Mouse (Mus musculus) kidney, embryonic 15.5 days (tissue): ENCODE data around the gene Cpa1. TPM values are rescaled to one million over a fixed set of nuclear protein-coding genes. Genes with fewer than 3 reads are reported as not detected.

Experiments
- ATAC-seq: fragments of 200-750 bp; cut with Nextera tagmentation; replicated peaks from 2 replicates; pipeline ENCODE4 v1.8.0; 2017; ENCODE audit warnings: moderate TSS enrichment; ENCODE audit not compliant: low FRiP score
- H3K27ac ChIP-seq: fragments of 300-500 bp; sonication (generic); 2 replicates; pipeline ENCODE4 v1.5.1; 2015; ENCODE audit warnings: mild to moderate bottlenecking, inconsistent platforms
- H3K27me3 ChIP-seq: fragments of 300-500 bp; sonication (generic); 2 replicates; pipeline ENCODE4 v1.6.1; 2015; ENCODE audit warnings: inconsistent platforms
- H3K36me3 ChIP-seq: fragments of 300-500 bp; sonication (generic); 2 replicates; pipeline ENCODE4 v1.6.1; 2015; ENCODE audit warnings: inconsistent platforms
- H3K4me1 ChIP-seq: fragments of 300-500 bp; sonication (generic); 2 replicates; pipeline ENCODE4 v1.6.1; 2015; ENCODE audit warnings: inconsistent platforms
- H3K4me2 ChIP-seq: fragments of 300-500 bp; sonication (generic); 2 replicates; pipeline ENCODE4 v1.6.1; 2015; ENCODE audit warnings: moderate library complexity, mild to moderate bottlenecking, inconsistent platforms
- H3K4me3 ChIP-seq: fragments of 300-500 bp; sonication (generic); replicated peaks from 2 replicates; pipeline ENCODE4 v1.5.1; 2015; ENCODE audit warnings: mild to moderate bottlenecking, inconsistent platforms
- H3K9ac ChIP-seq: fragments of 300-500 bp; sonication (generic); 2 replicates; pipeline ENCODE4 v1.6.1; 2015; ENCODE audit warnings: mild to moderate bottlenecking, inconsistent platforms
- H3K9me3 ChIP-seq: fragments of 300-500 bp; sonication (generic); replicated peaks from 2 replicates; pipeline ENCODE4 v1.6.1; 2016; ENCODE audit warnings: inconsistent platforms
- WGBS: fragments of 180-500 bp; shearing (Covaris S2); methylation state at CpG from one replicate; pipeline ENCODE4 v1.1.7; 2015; ENCODE audit warnings: mixed read lengths; 5-methylcytosine and 5-hydroxymethylcytosine counted together
- polyA plus RNA-seq: library from polyadenylated mRNA; unstranded; fragments of >200 nt; fragmentation: Nextera tagmentation; extraction: Ambion mirVana; gene quantifications from 2 replicates; pipeline ENCODE4 v1.2.1, GENCODE M21; 2015

The Cpa1 gene
- polyA plus RNA-seq, 1 experiment from 2014 or later, result 3.0 TPM

DNA sequence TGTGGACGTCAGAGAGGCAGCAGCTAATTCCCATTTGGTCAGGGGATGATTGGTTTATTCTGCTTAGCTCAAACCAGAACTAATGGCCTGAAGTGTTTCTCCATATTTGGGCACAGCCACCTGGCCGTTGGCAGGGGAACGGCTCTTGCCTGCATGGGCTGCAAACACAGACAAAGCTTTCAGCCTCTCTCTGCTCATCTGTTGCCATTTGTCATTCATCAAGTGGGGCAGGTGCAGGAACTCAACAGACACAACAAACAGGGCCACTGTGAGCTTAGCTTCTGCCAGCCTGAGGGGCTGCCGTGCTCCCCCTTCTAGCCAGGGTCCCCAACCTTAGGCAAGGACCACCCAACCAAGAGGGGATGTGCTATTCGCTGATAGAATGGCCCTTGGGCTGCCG is 10.9 kb upstream of the Cpa1 start:
- no peak for ATAC-seq
- H3K36me3 ChIP-seq, result no peaks in the 10 kb centered on the region
- no peak overlapping the region for H3K4me2 ChIP-seq
- H3K4me1 ChIP-seq, result peaks cover 14% of the 10 kb centered on the region
- no peak overlapping the region for H3K4me3 ChIP-seq
- H3K9me3 ChIP-seq, result no peaks in the 10 kb centered on the region
- H3K9ac ChIP-seq, result no peak overlapping the region
- 25% methylated on average over 6 of the region's 6 CpGs for WGBS
- H3K27ac ChIP-seq, result 0 out of 2 replicates have a peak overlapping the region, but pooled peaks have one; percentile 9
- no peaks in the 10 kb centered on the region for H3K27me3 ChIP-seq

DNA sequence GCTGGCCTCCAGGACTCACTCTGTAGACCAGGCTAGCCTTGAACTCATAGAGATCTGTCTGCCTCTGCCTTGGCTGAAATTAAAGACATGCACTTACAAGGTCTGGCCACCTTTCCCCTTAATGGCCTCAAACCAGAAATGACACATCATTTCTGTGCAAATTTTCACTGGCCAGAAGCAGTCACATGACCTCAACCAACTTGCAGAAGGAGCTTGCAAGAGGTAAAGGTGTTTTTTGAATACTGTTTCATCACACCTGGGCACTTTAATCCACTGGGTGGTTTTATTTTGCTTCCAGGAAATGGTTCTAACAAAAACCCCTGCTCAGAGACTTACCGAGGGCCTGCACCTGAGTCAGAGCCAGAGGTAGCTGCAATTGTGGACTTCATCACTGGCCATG is 9.0 kb upstream of the Cpa1 start:
- H3K27me3 ChIP-seq, result no peaks in the 10 kb centered on the region
- no peak overlapping the region for H3K4me2 ChIP-seq
- ATAC-seq, result no peak
- no peak overlapping the region for H3K27ac ChIP-seq
- peaks cover 17% of the 10 kb centered on the region for H3K4me1 ChIP-seq
- H3K4me3 ChIP-seq, result no peak overlapping the region
- H3K9ac ChIP-seq, result no peak overlapping the region
- H3K36me3 ChIP-seq, result no peaks in the 10 kb centered on the region
- H3K9me3 ChIP-seq, result no peaks in the 10 kb centered on the region
- WGBS, result 82% methylated on average over 1 of the region's 1 CpGs

DNA sequence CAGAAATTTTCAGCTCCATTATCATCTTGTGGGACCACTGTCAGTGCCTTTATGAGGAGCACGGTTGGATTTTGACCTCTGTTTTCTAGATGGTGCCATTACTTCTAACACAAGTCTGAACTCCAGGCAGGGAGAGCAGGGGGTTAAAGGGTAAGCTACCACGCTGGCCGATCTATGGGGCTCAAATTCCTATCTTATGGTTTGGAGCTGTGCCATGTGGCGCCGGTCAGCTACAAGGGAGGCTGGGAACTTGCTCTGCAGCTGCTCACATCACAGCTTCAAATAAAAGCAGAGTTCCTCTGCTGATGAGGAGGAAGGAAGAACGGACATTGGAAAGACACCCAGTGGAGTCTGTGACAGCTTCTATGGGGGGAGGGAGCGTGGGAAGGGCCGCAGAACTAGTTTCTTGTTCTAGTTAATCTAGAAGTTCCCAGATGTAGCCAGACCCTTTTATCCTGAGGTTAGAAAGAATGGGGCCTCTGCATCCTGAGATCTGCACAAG is 3.6 kb upstream of the Cpa1 start:
- H3K27ac ChIP-seq, result peak overlapping the region; percentile 85
- no peaks in the 10 kb centered on the region for H3K36me3 ChIP-seq
- ATAC-seq, result no peak
- no peak overlapping the region for H3K9ac ChIP-seq
- H3K4me3 ChIP-seq, result no peak overlapping the region
- H3K4me2 ChIP-seq, result no peak overlapping the region
- H3K4me1 ChIP-seq, result peaks cover 37% of the 10 kb centered on the region
- H3K9me3 ChIP-seq, result no peaks in the 10 kb centered on the region
- H3K27me3 ChIP-seq, result no peaks in the 10 kb centered on the region
- 18% methylated on average over 8 of the region's 8 CpGs for WGBS

DNA sequence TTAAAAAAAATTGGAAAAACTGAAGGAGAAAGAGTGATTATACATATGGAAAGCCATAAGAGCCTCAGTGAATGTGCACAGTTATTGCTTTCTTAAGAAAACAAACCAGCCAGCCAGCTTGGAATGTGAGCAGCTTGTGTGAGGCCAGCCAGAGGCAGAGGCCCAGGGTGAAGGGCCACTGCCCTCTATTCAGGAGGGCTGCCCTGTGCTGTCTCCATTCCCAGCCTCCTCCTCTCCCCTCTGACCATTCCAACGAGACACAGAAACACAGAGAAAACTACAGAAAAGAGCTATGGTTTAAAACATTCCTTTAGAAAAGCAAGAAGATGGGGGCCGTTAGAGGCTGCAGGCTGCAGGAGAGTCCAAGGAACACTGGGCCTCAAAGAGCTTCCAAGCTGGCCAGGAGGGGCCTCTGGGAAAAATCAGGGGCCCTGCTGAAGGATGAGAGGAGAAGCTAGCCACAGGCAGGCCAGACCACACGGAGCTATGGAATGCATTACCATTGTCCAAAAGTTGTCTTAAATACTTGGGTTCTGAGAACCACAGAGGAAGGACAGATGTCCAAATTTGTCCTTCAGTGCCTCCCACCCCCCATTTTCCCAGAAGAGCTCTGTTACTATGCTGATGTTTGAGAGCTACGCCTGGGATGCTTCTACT is 2.7 kb upstream of the Cpa1 start:
- H3K9ac ChIP-seq, result no peak overlapping the region
- H3K9me3 ChIP-seq, result no peaks in the 10 kb centered on the region
- H3K4me1 ChIP-seq, result peaks cover 37% of the 10 kb centered on the region
- H3K36me3 ChIP-seq, result no peaks in the 10 kb centered on the region
- peak overlapping the region; percentile 89 for H3K27ac ChIP-seq
- no peak overlapping the region for H3K4me3 ChIP-seq
- ATAC-seq, result peak; percentile 80
- H3K4me2 ChIP-seq, result no peak overlapping the region
- 32% methylated on average over 4 of the region's 4 CpGs for WGBS
- no peaks in the 10 kb centered on the region for H3K27me3 ChIP-seq

DNA sequence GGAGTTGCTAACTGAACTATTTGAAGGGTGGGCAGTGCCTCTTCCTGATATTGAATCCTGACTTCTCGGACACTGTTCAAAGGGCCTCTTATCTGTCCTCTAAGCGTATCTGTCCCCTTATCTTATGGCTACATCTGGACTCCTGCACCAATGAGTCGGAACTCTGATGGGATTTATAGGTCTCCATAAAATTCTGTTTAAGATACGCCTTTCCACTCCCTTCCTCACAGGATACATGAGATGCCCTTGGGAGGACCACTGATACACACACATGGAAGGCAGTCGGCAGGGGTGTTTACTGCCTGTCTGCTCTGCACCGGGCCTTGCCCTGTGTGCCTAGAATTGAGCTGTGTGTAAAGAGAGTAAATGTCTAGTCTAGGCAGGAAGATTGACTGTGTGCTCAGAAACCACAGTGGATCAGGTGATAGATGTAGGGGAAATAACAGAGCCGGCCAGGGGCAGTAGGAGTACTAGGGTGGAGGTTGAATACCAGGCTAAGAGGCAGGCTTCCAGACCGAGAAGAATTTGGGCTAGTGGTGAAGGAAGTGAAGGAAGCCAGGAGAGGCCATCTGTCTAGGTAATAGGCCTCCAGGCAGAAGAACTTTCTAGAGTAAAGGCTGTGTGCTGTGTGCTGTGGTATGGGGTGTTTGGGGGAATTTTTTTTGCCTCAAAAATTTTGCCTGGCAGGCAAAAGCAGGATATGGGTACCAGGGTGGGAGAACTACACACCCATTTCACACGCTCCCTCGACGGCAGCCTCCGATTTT is 4.9 kb downstream of the Cpa1 start:
- Histone ChIP-seq H3K4me2 (no peak overlapping the region), H3K27ac (peak overlapping the region; percentile 70), H3K9ac (no peak overlapping the region), H3K9me3 (no peaks in the 10 kb centered on the region), H3K36me3 (no peaks in the 10 kb centered on the region), H3K4me1 (peaks cover 31% of the 10 kb centered on the region), H3K4me3 (no peak overlapping the region), H3K27me3 (no peaks in the 10 kb centered on the region)
- ATAC-seq, result peak; percentile 64
- WGBS, result 32% methylated on average over 12 of the region's 12 CpGs

DNA sequence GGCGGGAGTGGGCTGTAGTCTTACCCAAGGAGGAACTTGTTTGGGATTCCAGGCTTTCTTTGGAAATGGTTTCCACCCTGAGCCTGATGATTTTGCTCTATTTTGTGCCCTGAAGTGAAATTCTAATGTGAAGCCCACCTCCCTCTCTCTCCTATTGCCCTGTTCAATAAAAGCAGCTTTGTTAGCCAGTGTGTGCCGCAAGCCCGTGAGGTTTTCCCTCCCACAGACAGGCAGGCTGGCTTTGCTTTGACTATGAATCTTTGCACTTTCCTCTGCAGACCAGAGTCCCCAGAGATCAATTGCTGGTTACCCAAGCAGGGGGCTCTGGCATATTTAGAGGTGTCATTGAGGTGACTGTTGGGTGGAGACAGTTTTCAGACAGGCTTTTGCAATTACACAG is 5.4 kb downstream of the Cpa1 start:
- peak overlapping the region; percentile 70 for H3K27ac ChIP-seq
- H3K4me3 ChIP-seq, result no peak overlapping the region
- no peaks in the 10 kb centered on the region for H3K9me3 ChIP-seq
- no peak overlapping the region for H3K4me2 ChIP-seq
- ATAC-seq, result no peak
- no peaks in the 10 kb centered on the region for H3K27me3 ChIP-seq
- H3K36me3 ChIP-seq, result no peaks in the 10 kb centered on the region
- 61% methylated on average over 3 of the region's 3 CpGs for WGBS
- no peak overlapping the region for H3K9ac ChIP-seq
- peaks cover 37% of the 10 kb centered on the region for H3K4me1 ChIP-seq

DNA sequence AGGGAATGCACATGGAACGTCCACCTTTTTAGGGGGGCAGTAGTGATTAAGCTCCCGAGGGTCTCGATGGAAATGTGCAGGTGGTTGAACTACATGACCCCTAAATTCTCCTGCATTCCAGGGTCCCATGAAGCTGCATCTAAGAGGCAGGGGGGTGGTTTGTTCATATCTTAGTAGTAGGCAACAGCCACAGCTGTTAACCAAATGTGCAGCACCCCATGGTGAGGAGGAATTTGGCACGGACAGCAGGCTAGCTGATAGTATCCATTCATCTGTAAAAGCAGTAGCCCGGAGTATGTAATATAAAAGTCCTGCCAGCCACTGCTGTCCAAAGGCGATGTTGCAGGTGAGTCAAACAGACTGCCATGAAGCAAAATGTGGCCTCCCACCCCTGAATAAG is 6.4 kb downstream of the Cpa1 start:
- ATAC-seq, result no peak

DNA sequence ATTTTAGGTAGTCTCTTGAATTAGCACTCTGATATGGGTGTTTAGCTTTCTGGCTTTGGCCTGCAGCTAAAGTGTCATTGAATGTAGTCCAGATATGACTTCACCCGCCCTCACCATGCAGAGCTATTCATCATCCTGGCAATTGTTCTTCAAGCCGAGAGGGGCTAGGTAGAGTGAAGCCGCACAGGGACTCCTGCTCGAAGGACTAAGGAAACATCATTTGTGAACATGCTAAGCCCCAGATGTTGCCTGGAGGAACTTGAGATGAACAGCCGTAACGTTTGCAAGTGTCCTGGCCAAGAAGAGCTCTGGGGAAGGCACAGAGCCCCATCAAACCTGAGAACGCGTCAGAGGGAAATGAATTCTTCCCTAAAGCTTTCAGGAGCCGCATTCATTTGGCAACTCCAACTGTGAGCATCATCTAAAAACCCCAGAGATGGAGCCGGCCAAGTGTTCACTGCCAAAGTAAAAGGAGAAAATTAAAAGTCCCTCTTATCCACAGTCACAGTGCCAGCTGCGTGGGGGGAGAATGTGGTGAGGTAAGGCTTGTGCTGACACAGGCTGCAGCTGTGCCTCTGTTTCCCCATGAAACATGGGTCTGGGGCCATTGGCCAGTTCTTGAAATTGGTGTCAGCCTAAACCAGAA is 10.8 kb downstream of the Cpa1 start:
- 69% methylated on average over 11 of the region's 11 CpGs for WGBS
- H3K27ac ChIP-seq, result 0 out of 2 replicates have a peak overlapping the region, but pooled peaks have one; percentile 33
- no peak overlapping the region for H3K9ac ChIP-seq
- H3K27me3 ChIP-seq, result no peaks in the 10 kb centered on the region
- peaks cover 34% of the 10 kb centered on the region for H3K4me1 ChIP-seq
- H3K4me3 ChIP-seq, result no peak overlapping the region
- H3K4me2 ChIP-seq, result no peak overlapping the region
- H3K36me3 ChIP-seq, result no peaks in the 10 kb centered on the region
- no peaks in the 10 kb centered on the region for H3K9me3 ChIP-seq
- ATAC-seq, result no peak

More for the DNA sequence above, 6.4 kb downstream of the Cpa1 start:
- Histone ChIP-seq H3K36me3 (no peaks in the 10 kb centered on the region), H3K4me1 (peaks cover 33% of the 10 kb centered on the region), H3K27ac (no peak overlapping the region), H3K27me3 (no peaks in the 10 kb centered on the region), H3K4me2 (no peak overlapping the region), H3K9me3 (no peaks in the 10 kb centered on the region), H3K4me3 (no peak overlapping the region), H3K9ac (no peak overlapping the region)
- WGBS, result 81% methylated on average over 6 of the region's 6 CpGs

DNA sequence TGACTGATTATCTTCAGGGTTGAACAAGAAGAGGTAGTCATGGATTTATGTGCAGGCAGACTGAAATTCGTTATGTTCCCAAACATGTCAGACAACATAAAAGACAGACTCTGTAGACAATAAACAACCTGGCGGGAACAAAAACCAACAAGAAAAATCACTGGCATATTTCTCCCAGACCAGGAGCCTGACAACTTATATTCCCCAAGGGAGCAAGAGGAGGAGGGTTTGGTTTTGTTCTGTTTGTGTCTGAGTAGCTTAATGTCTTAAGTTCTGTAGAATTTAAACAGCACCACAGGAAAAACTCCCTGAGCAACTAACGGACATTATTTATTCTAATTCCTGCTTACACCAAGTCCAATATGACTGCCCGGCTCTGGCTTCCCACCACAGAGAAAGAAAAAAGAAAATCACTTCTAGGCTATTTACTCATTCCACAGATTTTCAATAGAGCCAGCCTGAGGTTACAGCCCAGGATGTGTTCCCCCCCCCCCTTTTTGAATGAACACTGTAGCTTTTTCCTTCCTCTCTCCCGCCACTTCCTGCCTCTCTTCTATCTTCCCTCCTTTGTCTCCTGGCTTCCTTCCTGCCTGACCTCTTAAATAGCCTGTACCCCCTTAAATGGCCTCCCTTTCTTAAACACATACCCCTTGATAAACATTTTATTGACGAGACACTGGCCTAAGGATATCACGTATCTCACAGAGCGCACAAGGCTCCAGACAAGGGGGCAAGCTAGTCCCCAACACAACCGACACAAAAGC is 13.6 kb downstream of the Cpa1 start:
- Histone ChIP-seq H3K27ac (peak overlapping the region; percentile 92), H3K4me1 (peaks cover 59% of the 10 kb centered on the region), H3K36me3 (no peaks in the 10 kb centered on the region), H3K9ac (no peak overlapping the region), H3K27me3 (no peaks in the 10 kb centered on the region), H3K4me2 (no peak overlapping the region), H3K4me3 (no peak overlapping the region), H3K9me3 (no peaks in the 10 kb centered on the region)
- ATAC-seq, result no peak; the same call in 1 of the 2 replicates
- WGBS, result 29% methylated on average over 9 of the region's 9 CpGs

DNA sequence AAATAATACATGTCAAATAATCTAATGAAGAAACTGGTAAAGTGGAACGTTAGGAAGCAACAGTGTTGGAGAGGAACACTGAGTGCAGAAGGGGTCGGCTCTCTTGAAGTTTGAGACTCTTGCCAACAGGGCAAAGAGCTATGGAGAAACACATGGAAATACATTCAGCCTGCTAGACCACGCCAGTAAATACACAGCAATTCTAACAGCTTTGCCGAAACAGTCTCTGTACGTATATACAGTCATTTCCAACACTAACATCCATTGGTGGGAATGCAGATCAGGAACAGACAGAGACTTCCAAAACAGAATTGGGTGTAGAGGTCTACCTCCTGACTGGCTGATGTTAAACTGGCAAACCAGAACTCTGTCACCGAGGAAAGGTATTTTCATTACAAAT is 14.5 kb downstream of the Cpa1 start:
- WGBS, result 55% methylated on average over 6 of the region's 6 CpGs
- Histone ChIP-seq H3K4me1 (peaks cover 59% of the 10 kb centered on the region), H3K36me3 (no peaks in the 10 kb centered on the region), H3K27ac (peak overlapping the region; percentile 92), H3K9me3 (no peaks in the 10 kb centered on the region), H3K4me3 (no peak overlapping the region), H3K9ac (no peak overlapping the region), H3K27me3 (no peaks in the 10 kb centered on the region), H3K4me2 (no peak overlapping the region)
- ATAC-seq, result no peak

DNA sequence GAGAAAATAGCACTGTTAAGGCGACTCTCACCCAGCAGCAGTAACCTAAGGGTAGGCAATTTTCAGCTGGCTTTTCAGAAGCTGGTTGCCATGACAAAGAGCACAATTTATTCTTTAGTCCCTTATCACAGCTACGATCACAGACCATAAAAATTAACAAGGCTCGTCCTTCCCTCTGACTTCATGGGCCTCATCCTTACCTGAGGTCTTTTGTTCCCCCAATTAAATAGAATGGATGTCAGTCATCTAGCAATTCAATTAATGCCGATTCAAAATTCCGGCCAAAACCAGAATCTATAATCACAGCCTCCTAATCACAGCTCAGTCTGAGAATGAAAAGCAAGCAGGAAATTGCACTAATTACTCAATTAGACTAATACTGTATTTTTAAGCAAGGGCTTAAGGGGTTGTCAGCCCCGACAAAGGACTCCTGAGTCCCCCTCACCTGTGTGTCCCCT is 15.4 kb downstream of the Cpa1 start:
- Histone ChIP-seq H3K4me1 (peaks cover 53% of the 10 kb centered on the region), H3K9ac (no peak overlapping the region), H3K4me3 (no peak overlapping the region), H3K27me3 (no peaks in the 10 kb centered on the region), H3K27ac (peak overlapping the region; percentile 92), H3K4me2 (no peak overlapping the region), H3K36me3 (no peaks in the 10 kb centered on the region), H3K9me3 (no peaks in the 10 kb centered on the region)
- 25% methylated on average over 6 of the region's 6 CpGs for WGBS
- no peak for ATAC-seq
